Mouse (Mus musculus) MEL (cell line): Measurements from ENCODE around the gene Rapgef1.

ENCODE experiments used
- CTCF ChIP-seq, 3 experiments: IDR thresholded peaks in 2 of 3; conservative IDR thresholded peaks in 1 of 3; 2 replicates each; pipeline ENCODE4 v1.5.1; 2011 to 2012; ENCODE audit warnings: low read length in 3 of 3, low read depth in 2 of 3, mild to moderate bottlenecking in 2 of 3, improper control_type of control experiment in 1 of 3, inconsistent platforms in 1 of 3, mixed read lengths in 1 of 3, moderate library complexity in 1 of 3; ENCODE audit not compliant: control insufficient read depth in 1 of 3, insufficient read depth in 1 of 3, poor library complexity in 1 of 3, severe bottlenecking in 1 of 3
- E2F4 ChIP-seq: IDR thresholded peaks from 2 replicates; pipeline ENCODE4 v1.6.1; 2011; ENCODE audit warnings: low read depth, low read length, improper control_type of control experiment, borderline replicate concordance
- ELF1 ChIP-seq: IDR thresholded peaks from 2 replicates; pipeline ENCODE4 v1.6.1; 2014; ENCODE audit warnings: low read depth, mild to moderate bottlenecking, inconsistent platforms, low read length, improper control_type of control experiment, moderate library complexity
- EP300 ChIP-seq, 2 experiments: IDR thresholded peaks; 2 replicates each; pipeline ENCODE4 v1.6.1; 2011; ENCODE audit warnings: improper control_type of control experiment in 2 of 2, low read length in 2 of 2, low read depth in 1 of 2, mild to moderate bottlenecking in 1 of 2
- GATA1 ChIP-seq: IDR thresholded peaks from 2 replicates; pipeline ENCODE4 v1.6.1; 2011; ENCODE audit warnings: low read depth, low read length, improper control_type of control experiment
- KAT2A ChIP-seq: conservative IDR thresholded peaks from 2 replicates; pipeline ENCODE4 v1.6.1; 2012; ENCODE audit warnings: low read depth, low read length, improper control_type of control experiment, inconsistent platforms
- MAX ChIP-seq: IDR thresholded peaks from 2 replicates; pipeline ENCODE4 v1.6.1; 2011; ENCODE audit warnings: low read length, improper control_type of control experiment
- POLR2A ChIP-seq, 2 experiments: IDR thresholded peaks; 2 replicates each; pipeline ENCODE4 v1.6.1; 2011 to 2012; ENCODE audit warnings: low read length in 2 of 2, mild to moderate bottlenecking in 2 of 2, control low read depth in 1 of 2, improper control_type of control experiment in 1 of 2, low read depth in 1 of 2, moderate library complexity in 1 of 2; ENCODE audit not compliant: control insufficient read depth in 1 of 2, insufficient read depth in 1 of 2, poor library complexity in 1 of 2
- POLR2AphosphoS2 ChIP-seq: IDR thresholded peaks from 2 replicates; pipeline ENCODE4 v1.6.1; 2011; ENCODE audit warnings: low read length, improper control_type of control experiment
- RCOR1 ChIP-seq: IDR thresholded peaks from 2 replicates; pipeline ENCODE4 v1.6.1; 2012; ENCODE audit warnings: low read depth, mild to moderate bottlenecking, inconsistent platforms, low read length, improper control_type of control experiment
- SMC3 ChIP-seq: IDR thresholded peaks from 2 replicates; pipeline ENCODE4 v1.6.1; 2011; ENCODE audit warnings: low read depth, low read length, improper control_type of control experiment
- ZNF384 ChIP-seq: IDR thresholded peaks from 2 replicates; pipeline ENCODE4 v1.6.1; 2012; ENCODE audit warnings: low read depth, mild to moderate bottlenecking, inconsistent platforms, low read length, improper control_type of control experiment

GRCm38 (mm10) chr2:29657089-29657488, 37.6 kb downstream of the Rapgef1 start:
- TF ChIP-seq GATA1 (no peak), CTCF (IDR thresholded peaks at IDR 0.05 in 2 of 3, conservative IDR thresholded peaks at IDR 0.05 in 1 of 3; ENCODE audit: control insufficient read depth in 1 of 3, insufficient read depth in 1 of 3, low read depth in 2 of 3, low read length in 3 of 3, poor library complexity in 1 of 3, severe bottlenecking in 1 of 3) (no peak), POLR2A (IDR thresholded peaks at IDR 0.05; ENCODE audit: control insufficient read depth in 1 of 2, insufficient read depth in 1 of 2, low read depth in 1 of 2, low read length in 2 of 2, poor library complexity in 1 of 2) (no peak), SMC3 (no peak), POLR2AphosphoS2 (no peak), EP300 (IDR thresholded peaks at IDR 0.05; ENCODE audit: low read depth in 1 of 2, low read length in 2 of 2) (no peak), RCOR1 (no peak), ZNF384 (no peak), MAX (no peak), E2F4 (no peak), ELF1 (no peak), KAT2A (no peak)
